ENCODE assay signal across 8 mouse cellular contexts in genomic region chr7:110843916-110844874, GRCm38 (mm10). TPM values are rescaled to one million over a fixed set of nuclear protein-coding genes. Genes with fewer than 3 reads are reported as not detected.
DNase-seq lines count a peak whose midpoint lies in the region; ATAC-seq lines count a peak whose summit lies in the region.

TSS of gene Rnf141 (minus strand) at chr7:110844457.

- peak within 1 kb of the TSS; percentile 77 for H3K4me3 ChIP-seq in hindbrain, embryonic 11.5 days (ENCODE audit: low read depth, low read length)

- peak within 1 kb of the TSS; percentile 89 for H3K9ac ChIP-seq in hindbrain, embryonic 11.5 days (ENCODE audit: low read depth, low read length)

- H3K27me3 ChIP-seq in hindbrain, embryonic 11.5 days (ENCODE audit: control insufficient read depth, insufficient read depth, low read length), result no peaks in the 10 kb centered on the region

- WGBS in hindbrain, embryonic 11.5 days, result under 1% methylated on average over 41 of the region's 42 CpGs

- no peaks in the 10 kb centered on the region for H3K4me1 ChIP-seq in hindbrain, embryonic 11.5 days (replicated peaks; ENCODE audit: control insufficient read depth, insufficient read depth, low read length)

- peak within 1 kb of the TSS; percentile 76 for H3K27ac ChIP-seq in hindbrain, embryonic 11.5 days (ENCODE audit: low read depth, low read length)

- H3K4me2 ChIP-seq in hindbrain, embryonic 11.5 days (replicated peaks; ENCODE audit: low read depth, low read length), result peak within 1 kb of the TSS; percentile 87

- H3K36me3 ChIP-seq in hindbrain, embryonic 11.5 days (ENCODE audit: control insufficient read depth, insufficient read depth, low read length), result no peaks in the 10 kb centered on the region

- no peaks in the 10 kb centered on the region for H3K9me3 ChIP-seq in hindbrain, embryonic 11.5 days (ENCODE audit: control insufficient read depth, low read length)

- ATAC-seq in hindbrain, embryonic 11.5 days (ENCODE audit: low FRiP score), result peak; percentile 96

- DNase-seq in MN1 (ENCODE audit: low spot score), result peak; percentile 95
- peak; percentile 91 for DNase-seq in cerebellum, adult 9-10 months
- peak; percentile 82 to 96 for DNase-seq in frontal cortex, adult 2 months (ENCODE audit: extremely low spot score in 1 of 2, low spot score in 1 of 2)
- DNase-seq in hindbrain, embryonic 11.5 days (ENCODE audit: low spot score), result peak; percentile 96
- peak; percentile 92 to 93 for DNase-seq in layer of hippocampus, postnatal 10 days (ENCODE audit: low spot score in 2 of 2)
- DNase-seq in lung, postnatal 10 days, result peak; percentile 94
- peak; percentile 90 for DNase-seq in ovary, postnatal 36 days (ENCODE audit: low spot score)
- peak; percentile 95 for DNase-seq in thymus, postnatal 25 days

RNA-seq across cellular contexts. Expression of gene Rnf141, which starts in this region (rescaled TPM):
- polyA plus RNA-seq in frontal cortex, adult 2 months (2012; rRNA removed), result 67.0 and 75.5 TPM in 2 replicates
- polyA plus RNA-seq in hindbrain, embryonic 11.5 days (2014; fragmentation: Nextera tagmentation; extraction: Ambion mirVana), result 28.2 and 29.0 TPM in 2 replicates
- 10 to 100 TPM; 84.3 to 87.3 TPM for total RNA-seq in layer of hippocampus, postnatal 10 days (2021)

Comparison
In these comparisons a context has a peak if more than half of its experiments do, and no peak if none do; other contexts are left out.
1. Peak in every context shown above with its lines: DNase-seq, ATAC-seq, H3K4me3 ChIP-seq and H3K27ac ChIP-seq.